Mouse (Mus musculus) ES-Bruce4 (cell line): ENCODE measurements at regions not wholly inside any gene's neighbourhood (a gene's known extent, or its start where the extent isn't known, plus 50 kb on each side); places are given as distances from the start of the nearest gene placed in this dataset.

ENCODE experiments used
- CTCF ChIP-seq: IDR thresholded peaks from one replicate; pipeline ENCODE4 v1.8.1; 2011; ENCODE audit warnings: low read depth, low read length
- EP300 ChIP-seq: IDR thresholded peaks from 2 replicates; pipeline ENCODE4 v1.6.1; 2011; ENCODE audit warnings: low read depth, low read length; ENCODE audit not compliant: insufficient read depth
- POLR2A ChIP-seq: IDR thresholded peaks from one replicate; pipeline ENCODE4 v1.8.1; 2011; ENCODE audit warnings: low read length; ENCODE audit not compliant: insufficient read depth

DNA sequence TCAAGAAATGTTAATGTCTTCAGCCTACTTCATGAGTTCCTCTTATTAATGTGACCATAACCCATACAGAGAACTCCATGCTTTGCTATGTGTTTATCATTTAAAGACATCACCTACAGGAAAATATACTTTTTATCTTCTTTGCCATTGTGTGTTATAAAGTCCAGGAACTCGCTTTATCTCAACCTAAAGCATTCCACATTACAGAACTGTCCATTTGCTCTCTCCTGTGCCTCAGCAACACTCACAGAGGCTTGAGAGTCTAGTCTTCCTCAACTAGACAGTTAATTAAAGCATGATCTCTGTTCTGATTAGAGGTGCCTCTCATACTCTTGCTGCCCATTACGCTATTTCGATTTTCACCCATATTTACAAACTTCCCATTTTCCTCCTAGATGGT, 288.4 kb downstream of the Lipi start:
- no peak for TF ChIP-seq CTCF
- no peak for TF ChIP-seq POLR2A
- no peak for TF ChIP-seq EP300
